Mouse (Mus musculus): Measurements from ENCODE around the gene Parva.
A peak's percentile ranks its signal among the peaks of the same experiment; 100 is the strongest.

The Parva gene

DNA sequence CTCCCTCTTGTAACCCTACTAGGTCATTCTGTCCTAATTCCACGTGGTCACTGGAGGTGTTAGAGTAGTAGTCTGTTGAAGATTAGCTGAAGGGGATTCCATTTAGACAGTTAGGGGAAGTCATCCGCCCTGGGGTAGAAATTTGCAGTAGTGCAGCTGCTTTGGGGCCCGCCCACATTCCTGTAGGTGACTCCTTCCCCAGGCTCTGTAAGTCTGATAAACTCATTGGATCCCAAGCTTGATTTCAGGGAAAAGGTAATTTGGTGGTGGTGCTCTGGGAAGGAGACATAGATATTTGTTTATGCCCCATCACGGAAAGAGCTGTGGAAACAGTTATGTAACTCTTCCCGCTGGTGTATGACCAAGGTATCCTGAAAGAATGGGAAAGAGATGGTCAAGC lies 494 bp upstream of the Parva start:
- DNase-seq (ENCODE audit: low spot score), result no peak

DNA sequence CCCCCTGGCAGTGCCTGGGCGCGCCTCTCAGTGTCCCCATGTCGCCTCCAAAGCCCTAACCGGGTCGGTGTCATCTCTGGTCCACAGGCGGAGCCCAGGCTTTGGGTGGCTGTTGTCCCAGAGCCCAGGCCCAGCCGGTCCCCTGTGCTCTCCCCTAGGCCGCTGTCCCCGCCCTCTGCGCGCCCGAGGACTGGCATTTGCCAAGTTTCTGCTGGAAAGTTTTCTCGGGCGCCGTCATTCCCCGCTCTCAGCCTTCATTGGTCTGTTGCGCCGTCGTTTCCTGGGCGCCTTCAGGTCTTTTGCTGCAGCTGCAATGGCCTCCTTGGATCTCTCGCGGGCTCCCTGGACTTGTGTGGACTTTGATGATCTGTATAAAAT lies 842 bp downstream of the Parva start:
- DNase-seq (ENCODE audit: low spot score), result peak; percentile 77

DNA sequence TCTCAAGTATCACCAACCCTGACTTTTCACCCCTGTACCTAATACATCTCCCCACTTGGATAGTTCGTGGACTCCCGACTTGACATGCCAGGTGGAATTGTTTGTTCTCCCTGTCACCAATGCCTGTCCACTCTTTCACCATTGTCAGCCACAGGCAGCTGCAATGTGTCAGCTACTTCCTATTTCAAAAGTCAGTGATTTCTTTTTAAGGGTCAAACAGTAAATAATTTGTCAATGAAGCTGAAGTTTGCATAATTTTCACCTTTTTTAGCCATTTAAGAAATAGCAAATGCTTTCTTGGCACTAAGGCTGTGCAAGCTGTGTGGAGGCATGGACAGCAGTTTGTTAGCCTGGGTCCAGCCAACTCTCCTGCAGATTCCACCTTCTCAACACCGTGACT lies 12.5 kb downstream of the Parva start:
- DNase-seq (ENCODE audit: low spot score), result no peak

DNA sequence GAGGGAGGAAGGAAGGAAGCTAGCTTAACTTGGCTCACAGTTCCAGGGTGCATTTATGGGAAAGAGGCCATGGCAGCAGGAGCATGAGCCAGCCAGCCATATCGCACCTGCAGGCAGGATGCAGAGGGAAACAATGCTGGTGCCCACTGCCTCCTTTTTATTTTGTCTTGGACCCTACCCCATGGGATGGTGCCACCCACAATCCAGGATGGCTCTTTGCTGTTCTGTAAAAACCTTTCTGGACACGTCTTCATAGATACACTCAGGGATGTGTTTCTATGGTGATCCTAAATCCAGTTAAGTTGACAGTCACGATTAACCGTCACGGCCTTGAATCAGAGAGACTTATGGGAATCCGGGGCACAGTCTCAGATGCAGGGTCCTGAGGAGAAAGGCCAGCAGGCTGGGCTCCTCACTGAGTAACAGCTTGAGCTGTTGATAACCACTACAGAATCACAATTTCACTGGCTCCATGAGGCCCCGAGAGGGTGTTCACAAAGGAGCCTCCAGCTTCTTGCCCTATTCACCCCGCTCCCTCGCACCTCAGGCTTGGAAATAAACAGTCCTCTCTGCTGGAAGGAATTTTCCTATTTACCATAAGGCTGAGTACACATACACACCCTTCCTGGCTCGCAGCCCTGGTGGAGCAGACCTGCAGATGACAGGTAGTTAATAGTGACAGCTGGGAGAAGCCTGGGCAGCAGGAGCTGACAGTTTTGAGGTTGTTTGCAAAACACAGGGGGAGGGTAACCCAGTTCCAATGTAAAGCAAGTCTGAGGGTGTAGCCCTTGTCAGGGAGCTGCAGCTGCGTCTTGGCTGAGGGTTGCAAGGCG lies 17.1 kb downstream of the Parva start:
- DNase-seq (ENCODE audit: low spot score), result peak; percentile 79

DNA sequence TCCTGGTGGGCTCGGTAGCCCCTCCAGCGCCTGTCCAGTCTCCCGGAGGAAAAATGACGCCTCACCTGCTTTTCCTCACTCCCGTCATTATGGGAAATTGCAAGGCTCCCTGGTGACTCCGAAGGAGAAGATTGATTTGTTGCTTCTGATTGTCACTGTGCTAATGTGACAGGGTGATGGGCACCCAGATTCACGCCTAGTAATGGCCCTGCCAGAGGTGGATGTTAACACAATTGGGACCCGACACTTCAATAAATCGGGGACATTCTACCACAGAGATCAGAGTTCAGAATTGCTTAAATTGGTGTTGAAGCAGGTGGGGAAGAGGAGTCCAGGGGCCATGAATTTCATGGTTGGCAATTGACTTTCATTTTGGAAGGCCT lies 17.7 kb downstream of the Parva start:
- DNase-seq (ENCODE audit: low spot score), result no peak

DNA sequence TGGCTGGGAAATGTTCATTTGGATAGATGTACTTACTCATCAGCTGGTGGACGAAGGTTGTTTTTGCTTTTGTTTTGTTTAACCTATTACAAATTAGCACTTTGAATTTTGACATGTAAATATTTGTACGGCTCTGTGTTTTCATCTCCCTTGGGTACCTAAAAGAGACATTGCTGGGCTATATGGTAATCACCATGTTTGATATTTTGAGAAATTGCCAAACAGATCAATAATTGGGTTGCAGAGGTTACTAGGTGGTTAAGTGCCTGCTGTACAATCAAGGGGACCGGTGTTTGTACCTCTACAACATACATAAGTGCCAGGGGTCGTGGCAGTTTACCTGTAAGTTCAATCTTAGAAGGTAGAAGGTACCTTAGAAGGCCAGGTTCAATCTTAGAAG lies 19.2 kb downstream of the Parva start:
- DNase-seq (ENCODE audit: low spot score), result no peak

DNA sequence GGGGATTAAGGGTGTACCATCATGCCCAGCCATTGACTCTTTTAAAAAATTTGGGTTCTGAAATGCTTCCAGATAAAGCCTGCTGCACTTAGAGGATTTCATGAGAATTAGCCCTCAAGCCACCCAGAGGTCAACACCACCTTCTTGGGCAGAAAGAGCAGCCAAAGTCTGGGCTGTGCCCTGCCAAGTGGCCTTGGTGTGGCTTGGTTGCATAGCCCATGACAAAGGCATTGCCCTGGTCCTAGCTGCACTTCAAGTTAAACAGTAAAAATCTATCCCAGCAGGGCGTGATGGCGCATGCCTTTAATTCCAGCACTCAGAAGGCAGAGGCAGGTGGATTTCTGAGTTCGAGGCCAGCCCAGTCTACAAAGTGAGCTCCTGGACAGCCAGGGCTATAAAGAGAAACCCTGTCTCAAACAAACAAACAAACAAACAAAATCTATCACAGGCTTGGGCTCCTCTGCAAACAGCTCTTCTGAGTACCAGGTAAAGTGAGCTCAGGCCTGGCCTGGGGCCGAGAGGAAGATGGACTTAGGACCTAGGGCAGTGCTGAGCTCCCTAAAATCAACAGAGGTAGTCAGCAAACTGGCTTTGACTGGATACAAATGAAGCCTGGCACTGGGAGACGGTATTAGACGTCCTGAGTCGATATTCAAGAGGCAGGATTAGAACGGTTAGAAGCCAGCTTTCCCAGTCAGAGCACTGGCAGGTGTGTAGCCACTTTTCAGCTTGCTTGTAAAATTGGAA lies 22.8 kb downstream of the Parva start:
- DNase-seq (ENCODE audit: low spot score), result peak; percentile 71

DNA sequence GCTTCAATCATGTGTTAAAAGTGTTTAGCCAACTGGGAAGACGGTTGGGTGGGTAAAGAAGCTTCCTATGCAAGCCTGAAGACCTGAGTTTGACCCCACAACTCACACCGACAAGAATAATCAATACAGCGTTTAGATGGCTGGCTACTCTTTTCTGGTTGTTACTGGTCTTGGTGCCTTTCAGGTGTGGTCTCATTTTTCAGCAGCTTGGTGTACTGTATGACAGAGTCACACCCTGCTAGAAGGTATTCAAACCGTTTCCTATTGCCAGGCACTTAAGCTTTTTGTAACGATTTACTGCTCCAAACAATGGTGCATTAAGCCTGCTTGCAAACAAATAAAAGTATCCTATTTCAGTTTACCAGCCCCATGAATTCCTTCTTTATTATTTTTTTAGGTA lies 25.2 kb downstream of the Parva start:
- no peak for DNase-seq (ENCODE audit: low spot score)

DNA sequence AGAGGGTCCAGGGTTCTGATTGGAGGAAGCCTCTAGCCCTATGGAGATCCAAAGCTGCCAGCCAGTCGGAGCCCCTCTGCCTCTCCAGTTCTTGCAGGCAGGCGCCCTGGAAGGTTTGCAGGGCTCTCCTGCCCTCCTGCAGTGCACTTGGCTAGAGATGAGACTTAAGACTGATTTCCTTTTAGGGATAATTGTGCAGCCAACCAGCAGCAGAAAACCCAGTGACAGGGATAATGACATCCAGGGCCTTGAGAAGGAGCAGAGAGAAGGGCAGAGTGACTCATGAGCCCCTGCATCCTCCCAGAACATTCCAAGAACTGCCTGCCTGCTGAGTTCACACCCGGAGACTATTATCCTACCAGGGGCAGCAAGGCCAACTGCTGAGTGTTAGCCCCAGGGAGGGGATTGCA lies 26.5 kb downstream of the Parva start:
- DNase-seq (ENCODE audit: low spot score), result peak; percentile 62

DNA sequence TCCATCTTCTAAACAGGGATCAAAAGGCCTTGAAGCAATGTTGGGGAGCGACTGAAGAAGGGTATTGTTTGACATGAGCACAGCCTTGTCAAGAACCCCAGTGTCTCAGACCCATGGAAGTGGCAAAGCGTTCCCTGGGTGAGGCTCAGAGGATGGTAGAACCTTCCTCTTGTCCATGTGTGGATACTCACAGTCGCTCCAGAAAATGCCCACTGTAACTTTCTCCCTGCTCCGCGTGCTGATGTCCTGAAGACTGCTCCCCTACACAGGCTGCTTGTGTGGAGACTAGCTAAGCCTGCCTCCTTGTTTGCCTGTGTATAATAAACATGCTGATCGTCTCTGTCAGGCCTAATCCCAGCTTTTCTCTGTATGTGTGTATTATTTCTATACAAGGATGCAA lies 27.1 kb downstream of the Parva start:
- no peak for DNase-seq (ENCODE audit: low spot score)

DNA sequence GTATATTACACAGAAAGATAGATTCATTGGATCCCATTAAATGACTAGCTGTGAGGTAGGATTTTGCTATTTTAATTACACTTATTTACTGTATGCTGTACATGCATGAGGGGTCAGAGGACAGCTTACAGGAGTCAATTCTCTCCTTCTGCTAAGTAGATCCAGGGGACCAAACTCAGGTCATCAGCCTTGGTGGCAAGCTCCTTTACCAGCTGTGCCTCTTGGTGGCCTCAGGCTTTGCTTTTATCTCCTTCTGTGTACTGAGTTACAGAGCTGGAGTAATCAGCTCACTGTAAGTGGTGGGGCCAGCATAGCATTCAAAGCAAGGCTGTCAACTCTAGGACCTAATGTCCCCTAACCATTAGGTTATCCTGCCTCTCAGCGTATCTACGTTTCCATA lies 27.6 kb downstream of the Parva start:
- DNase-seq (ENCODE audit: low spot score), result no peak

DNA sequence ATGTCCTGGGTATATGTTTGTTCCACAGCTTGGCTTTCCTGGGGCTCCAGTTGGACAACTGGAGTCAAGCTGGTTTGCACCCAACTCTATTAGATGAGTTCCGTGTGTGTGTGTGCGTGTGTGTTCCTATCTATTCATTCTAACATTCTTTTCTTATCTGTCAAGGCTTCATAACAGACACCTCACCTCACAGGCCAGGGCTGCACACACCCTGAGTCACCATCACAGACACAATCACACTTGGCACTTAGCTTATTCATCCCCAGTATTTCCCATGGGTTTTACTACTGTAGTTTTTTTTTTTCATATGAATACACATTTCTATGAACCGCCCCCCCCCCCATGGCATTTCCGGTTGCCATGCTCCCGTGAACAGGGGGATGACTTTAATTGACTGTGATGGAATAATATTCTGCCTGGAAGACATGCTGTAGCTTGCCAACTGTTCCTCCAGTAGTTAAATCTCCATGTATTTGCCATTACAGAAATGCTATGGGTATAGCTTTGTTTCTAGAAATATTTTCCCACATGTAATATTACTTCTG lies 28.3 kb downstream of the Parva start:
- DNase-seq (ENCODE audit: low spot score), result no peak

DNA sequence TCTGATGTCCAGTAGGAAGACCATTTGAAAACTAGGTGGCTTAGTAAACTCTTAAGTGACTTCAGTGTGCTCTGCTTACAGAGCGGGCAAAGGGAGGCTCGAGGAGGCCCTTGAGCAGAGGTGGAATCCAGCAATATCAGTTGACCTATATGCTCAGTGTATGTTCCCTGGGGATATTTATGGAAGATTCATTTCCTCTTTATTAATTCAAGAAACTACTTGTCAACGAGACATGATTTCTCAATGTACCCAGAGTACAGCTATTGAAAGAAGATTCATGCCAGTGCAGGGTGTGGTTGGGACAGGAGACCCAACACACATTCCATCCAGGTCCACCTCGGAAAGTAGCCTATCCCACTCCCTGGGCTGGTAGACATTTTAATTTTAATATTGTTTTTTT lies 30.1 kb downstream of the Parva start:
- DNase-seq (ENCODE audit: low spot score), result no peak

DNA sequence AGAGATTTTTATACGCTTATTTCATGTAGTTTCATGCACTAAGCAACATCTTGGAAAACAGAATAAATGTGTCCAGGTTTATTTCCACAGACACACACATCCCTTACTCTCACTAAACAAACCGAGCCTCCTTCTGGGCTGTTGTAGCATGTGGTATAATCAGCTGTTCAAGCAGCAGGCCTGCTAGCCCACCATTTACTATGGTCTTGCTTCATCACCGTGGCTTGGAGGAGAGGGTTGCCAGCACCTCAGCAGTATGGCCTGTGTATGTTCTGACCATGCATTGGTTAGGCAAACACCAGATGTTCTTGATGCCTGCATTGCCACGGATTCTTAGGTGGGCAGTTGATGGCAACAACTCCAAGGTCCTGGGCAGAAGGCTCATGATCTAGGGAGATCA lies 30.6 kb downstream of the Parva start:
- DNase-seq (ENCODE audit: low spot score), result no peak

DNA sequence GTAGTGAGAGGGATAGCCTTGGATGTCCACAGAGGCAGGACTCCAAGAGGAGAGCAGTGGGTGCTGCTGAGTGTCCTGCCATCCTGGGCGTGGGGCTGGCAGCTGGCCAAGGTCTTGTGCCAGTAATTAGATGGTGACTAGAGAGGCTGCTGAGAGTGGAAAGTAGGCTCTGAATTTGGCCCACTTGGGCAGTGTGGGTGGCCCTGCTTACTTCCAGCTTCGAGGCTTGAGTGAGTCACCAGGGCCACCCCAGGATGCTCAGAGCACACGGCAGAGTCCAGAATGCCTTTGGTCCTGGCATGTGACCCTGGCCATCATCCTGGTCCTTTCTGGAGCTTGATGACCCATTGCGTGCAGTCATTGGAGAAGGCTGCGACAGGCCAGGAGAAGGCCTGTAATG lies 31.1 kb downstream of the Parva start:
- DNase-seq (ENCODE audit: low spot score), result no peak

DNA sequence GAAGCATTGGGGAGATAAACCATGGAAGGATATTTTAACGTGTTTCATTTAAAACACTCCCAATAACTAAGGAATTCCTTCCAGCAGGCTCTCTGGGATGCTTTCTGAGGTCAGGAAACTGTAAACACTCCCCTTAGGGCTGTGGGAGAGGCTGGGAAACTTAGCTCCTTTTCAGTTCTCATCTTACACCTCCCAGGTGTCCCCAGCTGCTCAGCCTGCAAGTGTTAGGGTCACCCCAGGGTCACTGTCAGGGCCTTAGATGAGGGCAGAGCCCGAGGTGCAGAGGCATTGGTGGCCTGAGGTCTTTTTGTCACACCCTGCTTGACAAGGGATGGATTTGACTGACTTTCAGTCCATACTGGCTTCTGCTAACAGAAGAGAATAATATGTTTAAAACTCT lies 35.8 kb downstream of the Parva start:
- DNase-seq (ENCODE audit: low spot score), result no peak

DNA sequence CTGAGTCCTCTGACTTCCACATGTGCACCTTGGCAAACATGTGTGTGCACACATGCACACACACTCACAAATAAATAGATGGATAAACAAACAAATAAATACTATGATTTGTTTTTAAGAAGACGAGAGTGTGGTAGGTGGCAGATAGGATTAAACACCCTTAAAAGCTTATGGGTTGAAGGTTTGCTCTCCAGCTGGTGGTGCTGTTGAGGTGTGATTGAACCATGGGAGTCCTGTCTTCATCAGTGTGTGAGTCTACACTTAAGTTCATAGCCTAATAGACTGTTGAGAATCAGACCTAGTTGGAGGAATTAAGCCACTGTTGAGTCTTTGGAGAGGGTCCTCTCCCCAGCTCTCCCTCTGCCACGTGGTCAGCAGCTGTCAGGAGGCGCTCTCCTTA lies 38.6 kb downstream of the Parva start:
- no peak for DNase-seq (ENCODE audit: low spot score)

DNA sequence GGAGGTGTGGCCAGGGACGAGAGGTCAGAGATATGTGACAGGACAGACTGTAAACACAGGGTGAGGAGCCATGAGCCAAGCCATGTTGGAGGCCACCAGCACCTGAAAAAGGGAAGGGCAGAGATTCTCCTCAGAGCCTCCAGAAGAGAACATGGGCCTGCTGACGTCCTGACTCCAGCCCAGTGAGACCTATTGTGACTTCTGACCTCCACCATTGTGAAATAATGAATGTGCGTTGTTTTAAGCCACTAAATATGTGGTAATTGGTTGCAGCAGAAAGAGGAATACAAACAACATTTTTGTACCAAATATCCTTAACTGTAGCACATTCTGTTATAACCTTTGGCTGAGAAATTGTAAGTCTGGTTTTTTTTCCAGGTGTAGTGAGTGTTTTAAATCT lies 39.5 kb downstream of the Parva start:
- DNase-seq (ENCODE audit: low spot score), result no peak

DNA sequence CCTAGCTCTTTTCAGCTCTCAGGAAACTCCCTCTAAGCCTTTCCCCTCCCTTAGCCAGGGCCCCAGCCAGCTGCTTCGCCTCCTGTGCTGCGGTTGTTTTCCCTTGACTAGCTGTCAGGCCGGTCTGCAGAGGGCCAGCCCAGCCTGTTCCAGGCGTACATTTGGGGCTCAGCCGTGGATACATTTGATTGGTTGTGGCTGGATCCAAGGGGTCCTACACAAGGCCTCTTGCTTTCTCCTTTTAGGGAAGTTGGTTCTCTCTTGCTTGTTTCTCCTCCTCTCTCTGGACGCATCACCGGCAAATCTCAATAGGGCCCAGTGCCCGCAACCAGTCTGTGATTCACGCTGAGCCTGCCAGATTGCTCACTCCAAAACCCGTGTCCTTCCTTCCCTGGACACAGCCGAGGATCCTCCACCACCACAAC lies 40.4 kb downstream of the Parva start:
- DNase-seq (ENCODE audit: low spot score), result no peak

DNA sequence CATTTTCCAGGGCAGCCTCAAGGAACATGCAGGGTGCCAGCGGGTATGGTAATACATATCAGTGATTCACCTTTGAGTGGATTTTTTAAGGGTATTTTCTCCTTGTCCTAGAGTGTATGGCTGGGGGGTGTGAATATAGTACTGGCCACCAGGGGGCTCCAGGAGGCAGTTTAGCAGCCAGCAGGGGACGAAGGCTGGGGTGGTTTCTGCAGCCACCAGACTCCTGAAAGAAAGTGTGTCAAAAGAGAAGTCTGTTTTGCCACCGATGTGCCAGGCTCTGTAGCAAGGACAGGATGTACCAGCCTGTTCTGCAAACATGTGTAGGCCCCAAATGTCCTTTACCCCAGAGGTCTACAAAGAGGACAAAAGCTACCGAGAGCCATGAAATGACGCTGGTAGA lies 42.5 kb downstream of the Parva start:
- peak; percentile 72 for DNase-seq (ENCODE audit: low spot score)

DNA sequence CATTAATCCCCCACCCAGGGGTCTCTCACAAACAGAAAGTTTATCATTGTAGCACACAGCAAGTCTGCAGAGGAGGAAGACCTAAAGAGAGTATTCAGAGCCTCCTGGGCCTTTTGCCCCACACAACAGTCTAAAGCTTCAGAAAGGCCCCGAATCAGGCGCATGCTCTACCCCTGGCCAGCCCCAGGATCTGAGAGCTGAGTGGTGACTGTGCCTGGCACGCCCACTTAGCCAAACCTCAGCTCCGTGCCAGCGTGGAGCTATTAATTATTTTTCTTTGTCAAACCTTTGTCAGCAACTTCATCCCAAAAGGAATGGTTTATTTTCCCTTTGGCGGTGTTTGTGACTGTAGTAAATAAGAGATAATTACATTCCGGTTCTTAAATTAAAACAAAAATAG lies 44.0 kb downstream of the Parva start:
- no peak for DNase-seq (ENCODE audit: low spot score)

DNA sequence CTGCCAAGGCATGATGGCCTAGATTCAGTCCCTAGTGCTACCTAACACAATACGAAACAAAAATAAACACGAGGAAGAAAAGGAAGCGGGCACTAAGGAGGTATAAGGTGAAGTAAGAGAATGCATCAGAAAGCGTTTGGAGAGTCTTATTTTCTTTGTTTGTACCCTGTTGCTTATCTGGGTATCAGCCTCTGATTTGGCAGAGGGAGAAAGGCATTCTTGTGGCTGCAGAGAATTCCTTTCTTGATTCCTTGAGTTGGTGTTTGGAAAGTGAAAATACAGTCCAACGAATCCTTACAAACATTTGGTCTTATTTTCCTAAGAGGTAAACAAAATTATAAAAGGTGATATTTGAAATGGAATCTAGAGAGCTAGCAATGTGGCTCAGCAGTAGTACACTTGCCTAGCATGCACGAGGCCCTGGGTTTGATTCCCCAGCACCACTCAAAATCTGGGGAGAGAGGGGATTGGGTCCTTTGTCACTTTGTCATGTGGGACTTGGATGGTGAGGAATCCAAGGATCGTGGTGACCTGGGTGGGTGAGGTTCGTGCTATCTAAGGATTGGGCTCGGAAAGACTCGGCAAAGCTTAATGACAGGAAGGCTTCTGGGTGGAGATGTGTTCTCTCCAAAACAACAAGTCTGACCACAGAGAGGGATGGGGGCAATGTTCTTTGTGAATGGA lies 44.9 kb downstream of the Parva start:
- no peak for DNase-seq (ENCODE audit: low spot score)

Data from yolk sac, embryonic 10.5 days (tissue).